Comparison of ENCODE assay signal across 12 mouse cellular contexts in genomic region chr2:144677229-144677571, GRCm38 (mm10).
DNase-seq lines count a peak whose midpoint lies in the region; ATAC-seq and TF ChIP-seq lines count a peak whose summit lies in the region.
"Had no signal": no experiment of that assay in that cellular context is flagged by ENCODE, and none has a peak within 500 bp of the region (broad histone marks: within the 10 kb centered on the region; RNA-seq: fewer than 3 reads in every experiment).

No protein-coding gene starts in this region.

- WGBS in limb, embryonic 12.5 days: 24% methylated on average over 2 of the region's 2 CpGs
- WGBS in stomach, postnatal 0 days: 72% methylated on average over 2 of the region's 2 CpGs

- no peak overlapping the region for H3K9ac ChIP-seq in limb, embryonic 12.5 days (replicated peaks)
- no peak overlapping the region for H3K9ac ChIP-seq in stomach, postnatal 0 days (ENCODE audit: low read length)
- H3K9ac ChIP-seq: embryonic facial prominence, embryonic 15.5 days; liver, embryonic 13.5 days had no signal

- 0 out of 2 replicates have a peak, but pooled peaks cover 3% of the 10 kb centered on the region for H3K9me3 ChIP-seq in limb, embryonic 12.5 days
- no peaks in the 10 kb centered on the region for H3K9me3 ChIP-seq in stomach, postnatal 0 days (ENCODE audit: control insufficient read depth, low read length)
- H3K9me3 ChIP-seq: embryonic facial prominence, embryonic 15.5 days; liver, embryonic 13.5 days had no signal

- peak overlapping the region; percentile 8; the same call in 1 of the 2 replicates for H3K27ac ChIP-seq in left cerebral cortex, adult 2 months
- peak overlapping the region; percentile 72 for H3K27ac ChIP-seq in limb, embryonic 12.5 days
- H3K27ac ChIP-seq in stomach, postnatal 0 days (replicated peaks): no peak overlapping the region
- H3K27ac ChIP-seq: embryonic facial prominence, embryonic 15.5 days; liver, embryonic 13.5 days had no signal

- DNase-seq in cerebellum, postnatal 4 days (ENCODE audit: low spot score in 2 of 2): no peak
- DNase-seq in left cerebral cortex, adult 2 months (ENCODE audit: extremely low spot score in 1 of 2, low spot score in 2 of 2): no peak
- DNase-seq in left cerebral cortex, adult 11 months (ENCODE audit: low spot score): no peak
- no peak for DNase-seq in stomach, postnatal 0 days (ENCODE audit: low spot score)
- no peak for DNase-seq in c-Kit-positive CD71-positive TER-119-positive erythroid progenitor cells, embryonic 14.5 days (ENCODE audit: low spot score)
- no peak for DNase-seq in Muller cell, postnatal 12 days (ENCODE audit: inconsistent ontology term)
- DNase-seq: gastrocnemius, postnatal 25 days; liver, embryonic 13.5 days had no signal

- H3K4me3 ChIP-seq in left cerebral cortex, adult 2 months: no peak overlapping the region
- H3K4me3 ChIP-seq in limb, embryonic 12.5 days (replicated peaks): no peak overlapping the region
- H3K4me3 ChIP-seq in stomach, postnatal 0 days (ENCODE audit: low read depth, low read length): no peak overlapping the region
- H3K4me3 ChIP-seq: embryonic facial prominence, embryonic 15.5 days; liver, embryonic 13.5 days; megakaryocyte, embryonic 14.5 days had no signal

- no peak for TF ChIP-seq EP300 in stomach, postnatal 0 days (optimal IDR thresholded peaks at IDR 0.05)

- no peaks in the 10 kb centered on the region for H3K36me3 ChIP-seq in limb, embryonic 12.5 days
- no peaks in the 10 kb centered on the region for H3K36me3 ChIP-seq in stomach, postnatal 0 days (ENCODE audit: control insufficient read depth, insufficient read depth, low read length)
- H3K36me3 ChIP-seq: embryonic facial prominence, embryonic 15.5 days; liver, embryonic 13.5 days had no signal

- H3K4me2 ChIP-seq in limb, embryonic 12.5 days: peak overlapping the region; percentile 31; the same call in 1 of the 2 replicates
- no peak overlapping the region for H3K4me2 ChIP-seq in stomach, postnatal 0 days (replicated peaks; ENCODE audit: low read depth)
- H3K4me2 ChIP-seq: liver, embryonic 13.5 days had no signal

- ATAC-seq in cerebellum, adult (ENCODE audit: insufficient number of reproducible peaks, low FRiP score, low TSS enrichment): peak; percentile 23; the same call in 1 of the 2 replicates
- no peak; the same call in 1 of the 2 replicates for ATAC-seq in limb, embryonic 12.5 days (ENCODE audit: insufficient number of reproducible peaks, insufficient read depth, low FRiP score, low TSS enrichment, low read depth)
- peak; percentile 6; the same call in 1 of the 2 replicates for ATAC-seq in stomach, postnatal 0 days (ENCODE audit: low FRiP score, low TSS enrichment)

- no peak for TF ChIP-seq CTCF in left cerebral cortex, adult 2 months (IDR thresholded peaks at IDR 0.05)
- no peak for TF ChIP-seq CTCF in stomach, postnatal 0 days (IDR thresholded peaks at IDR 0.05; ENCODE audit: low read depth)

- no peaks in the 10 kb centered on the region for H3K27me3 ChIP-seq in limb, embryonic 12.5 days
- no peaks in the 10 kb centered on the region for H3K27me3 ChIP-seq in stomach, postnatal 0 days (ENCODE audit: control insufficient read depth, insufficient read depth, low read length)
- H3K27me3 ChIP-seq: embryonic facial prominence, embryonic 15.5 days; liver, embryonic 13.5 days; megakaryocyte, embryonic 14.5 days had no signal

- H3K4me1 ChIP-seq in limb, embryonic 12.5 days (replicated peaks): peaks cover 48% of the 10 kb centered on the region
- 0 out of 2 replicates have a peak, but pooled peaks cover 5% of the 10 kb centered on the region for H3K4me1 ChIP-seq in stomach, postnatal 0 days (replicated peaks; ENCODE audit: control insufficient read depth, insufficient read depth)
- H3K4me1 ChIP-seq: liver, embryonic 13.5 days; megakaryocyte, embryonic 14.5 days had no signal

- intact Hi-C loops in left cerebral cortex, adult 2 months (cut with DNase I): no loop called here
